Mouse (Mus musculus): ENCODE measurements around the gene Gm20388. TPM values are rescaled to one million over a fixed set of nuclear protein-coding genes. Genes with fewer than 3 reads are reported as not detected.
A peak's percentile ranks its signal among the peaks of the same experiment; 100 is the strongest.

Gene Gm20388
- total RNA-seq, 1 experiment from 2014 or later = 18.4 TPM

- no peak for ATAC-seq (replicated peaks in 1 of 2; ENCODE audit: insufficient read depth in 1 of 2, low FRiP score in 2 of 2, low TSS enrichment in 1 of 2, low read depth in 1 of 2, poor library complexity in 2 of 2, severe bottlenecking in 2 of 2)
These were observed 2117.5 kb downstream of the Gm20388 start for GRCm38 (mm10) chr8:122028116-122028515.

- ATAC-seq (replicated peaks in 1 of 2; ENCODE audit: insufficient read depth in 1 of 2, low FRiP score in 2 of 2, low TSS enrichment in 1 of 2, low read depth in 1 of 2, poor library complexity in 2 of 2, severe bottlenecking in 2 of 2) = no peak
These were observed 2120.3 kb downstream of the Gm20388 start for GRCm38 (mm10) chr8:122030965-122031364.

- no peak for ATAC-seq (replicated peaks in 1 of 2; ENCODE audit: insufficient read depth in 1 of 2, low FRiP score in 2 of 2, low TSS enrichment in 1 of 2, low read depth in 1 of 2, poor library complexity in 2 of 2, severe bottlenecking in 2 of 2)
These were observed 2122.1 kb downstream of the Gm20388 start for GRCm38 (mm10) chr8:122032741-122033140.

GRCm38 (mm10) chr8:122035543-122035942 lies 2124.9 kb downstream of the Gm20388 start:
- ATAC-seq (replicated peaks in 1 of 2; ENCODE audit: insufficient read depth in 1 of 2, low FRiP score in 2 of 2, low TSS enrichment in 1 of 2, low read depth in 1 of 2, poor library complexity in 2 of 2, severe bottlenecking in 2 of 2) = peak; percentile 62 to 72

- no peak for ATAC-seq (replicated peaks in 1 of 2; ENCODE audit: insufficient read depth in 1 of 2, low FRiP score in 2 of 2, low TSS enrichment in 1 of 2, low read depth in 1 of 2, poor library complexity in 2 of 2, severe bottlenecking in 2 of 2)
These were observed 2125.7 kb downstream of the Gm20388 start for GRCm38 (mm10) chr8:122036325-122036724.

- ATAC-seq (replicated peaks in 1 of 2; ENCODE audit: insufficient read depth in 1 of 2, low FRiP score in 2 of 2, low TSS enrichment in 1 of 2, low read depth in 1 of 2, poor library complexity in 2 of 2, severe bottlenecking in 2 of 2) = no peak
These were observed 2126.6 kb downstream of the Gm20388 start for GRCm38 (mm10) chr8:122037279-122037678.

GRCm38 (mm10) chr8:122038076-122038475 lies 2127.4 kb downstream of the Gm20388 start:
- ATAC-seq (replicated peaks in 1 of 2; ENCODE audit: insufficient read depth in 1 of 2, low FRiP score in 2 of 2, low TSS enrichment in 1 of 2, low read depth in 1 of 2, poor library complexity in 2 of 2, severe bottlenecking in 2 of 2) = no peak

GRCm38 (mm10) chr8:122039452-122039851 lies 2128.8 kb downstream of the Gm20388 start:
- ATAC-seq (replicated peaks in 1 of 2; ENCODE audit: insufficient read depth in 1 of 2, low FRiP score in 2 of 2, low TSS enrichment in 1 of 2, low read depth in 1 of 2, poor library complexity in 2 of 2, severe bottlenecking in 2 of 2) = no peak

- no peak for ATAC-seq (replicated peaks in 1 of 2; ENCODE audit: insufficient read depth in 1 of 2, low FRiP score in 2 of 2, low TSS enrichment in 1 of 2, low read depth in 1 of 2, poor library complexity in 2 of 2, severe bottlenecking in 2 of 2)
These were observed 2136.7 kb downstream of the Gm20388 start for GRCm38 (mm10) chr8:122047206-122047870.

- no peak for ATAC-seq (replicated peaks in 1 of 2; ENCODE audit: insufficient read depth in 1 of 2, low FRiP score in 2 of 2, low TSS enrichment in 1 of 2, low read depth in 1 of 2, poor library complexity in 2 of 2, severe bottlenecking in 2 of 2)
These were observed 2138.6 kb downstream of the Gm20388 start for GRCm38 (mm10) chr8:122049266-122049665.

- ATAC-seq (replicated peaks in 1 of 2; ENCODE audit: insufficient read depth in 1 of 2, low FRiP score in 2 of 2, low TSS enrichment in 1 of 2, low read depth in 1 of 2, poor library complexity in 2 of 2, severe bottlenecking in 2 of 2) = no peak
These were observed 2139.3 kb downstream of the Gm20388 start for GRCm38 (mm10) chr8:122049923-122050322.

GRCm38 (mm10) chr8:122050620-122051019 lies 2140.0 kb downstream of the Gm20388 start:
- ATAC-seq (replicated peaks in 1 of 2; ENCODE audit: insufficient read depth in 1 of 2, low FRiP score in 2 of 2, low TSS enrichment in 1 of 2, low read depth in 1 of 2, poor library complexity in 2 of 2, severe bottlenecking in 2 of 2) = no peak

GRCm38 (mm10) chr8:122055321-122055720 lies 2144.7 kb downstream of the Gm20388 start:
- no peak for ATAC-seq (replicated peaks in 1 of 2; ENCODE audit: insufficient read depth in 1 of 2, low FRiP score in 2 of 2, low TSS enrichment in 1 of 2, low read depth in 1 of 2, poor library complexity in 2 of 2, severe bottlenecking in 2 of 2)

GRCm38 (mm10) chr8:122056113-122056512 lies 2145.5 kb downstream of the Gm20388 start:
- no peak for ATAC-seq (replicated peaks in 1 of 2; ENCODE audit: insufficient read depth in 1 of 2, low FRiP score in 2 of 2, low TSS enrichment in 1 of 2, low read depth in 1 of 2, poor library complexity in 2 of 2, severe bottlenecking in 2 of 2)

GRCm38 (mm10) chr8:122056882-122057281 lies 2146.2 kb downstream of the Gm20388 start:
- ATAC-seq (replicated peaks in 1 of 2; ENCODE audit: insufficient read depth in 1 of 2, low FRiP score in 2 of 2, low TSS enrichment in 1 of 2, low read depth in 1 of 2, poor library complexity in 2 of 2, severe bottlenecking in 2 of 2) = no peak

GRCm38 (mm10) chr8:122058510-122058909 lies 2147.9 kb downstream of the Gm20388 start:
- ATAC-seq (replicated peaks in 1 of 2; ENCODE audit: insufficient read depth in 1 of 2, low FRiP score in 2 of 2, low TSS enrichment in 1 of 2, low read depth in 1 of 2, poor library complexity in 2 of 2, severe bottlenecking in 2 of 2) = no peak

GRCm38 (mm10) chr8:122058951-122059350 lies 2148.3 kb downstream of the Gm20388 start:
- no peak for ATAC-seq (replicated peaks in 1 of 2; ENCODE audit: insufficient read depth in 1 of 2, low FRiP score in 2 of 2, low TSS enrichment in 1 of 2, low read depth in 1 of 2, poor library complexity in 2 of 2, severe bottlenecking in 2 of 2)

GRCm38 (mm10) chr8:122062508-122063223 lies 2152.0 kb downstream of the Gm20388 start:
- ATAC-seq (replicated peaks in 1 of 2; ENCODE audit: insufficient read depth in 1 of 2, low FRiP score in 2 of 2, low TSS enrichment in 1 of 2, low read depth in 1 of 2, poor library complexity in 2 of 2, severe bottlenecking in 2 of 2) = no peak

GRCm38 (mm10) chr8:122064353-122064752 lies 2153.7 kb downstream of the Gm20388 start:
- ATAC-seq (replicated peaks in 1 of 2; ENCODE audit: insufficient read depth in 1 of 2, low FRiP score in 2 of 2, low TSS enrichment in 1 of 2, low read depth in 1 of 2, poor library complexity in 2 of 2, severe bottlenecking in 2 of 2) = no peak
